Mouse (Mus musculus): ENCODE measurements around the gene S100pbp.
"Not testable (repeated sequence)": the region's sequence is repeated elsewhere in the genome, so short reads cannot be mapped to it uniquely, and the experiment has no call there.

DNA sequence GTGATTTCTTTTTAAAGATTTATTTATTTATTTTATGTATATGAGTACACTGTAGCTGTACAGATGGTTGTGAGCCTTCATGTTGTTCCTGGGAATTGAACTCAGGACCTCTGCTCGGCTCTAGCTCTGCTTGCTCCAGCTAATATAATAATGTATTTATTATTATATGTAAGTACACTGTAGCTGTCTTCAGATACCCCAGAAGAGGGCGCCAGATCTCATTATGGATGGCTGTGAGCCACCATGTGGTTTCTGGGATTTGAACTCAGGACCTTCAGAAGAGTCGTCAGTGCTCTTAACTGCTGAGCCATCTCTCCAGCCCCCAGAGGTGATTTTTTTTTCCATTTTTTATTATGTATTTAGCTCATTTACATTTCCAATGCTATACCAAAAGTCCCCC, 23.0 kb upstream of the S100pbp start:
- peak; percentile 10; the same call in 1 of the 2 replicates for TF ChIP-seq CTCF (IDR thresholded peaks at IDR 0.05; ENCODE audit: extremely low read depth, insufficient read length, insufficient replicate concordance, low read depth, low read length)
- TF ChIP-seq POLR2A (IDR thresholded peaks at IDR 0.05; ENCODE audit: low read depth, low read length) = not testable (repeated sequence)
